Mouse (Mus musculus) brain, adult 2 months (tissue): ENCODE data around the gene Gm17174.
"Not testable (repeated sequence)": the region's sequence is repeated elsewhere in the genome, so short reads cannot be mapped to it uniquely, and the experiment has no call there.

ENCODE experiments used
- DNase-seq: peaks from one replicate; pipeline ENCODE4 v3.0.0; 2011; ENCODE audit warnings: low read depth, low spot score

Gm17174 gene

GRCm38 (mm10) chr14:51592039-51592438, at the start of gene Gm17174:
TSS of gene Gm17174 (minus strand) at chr14:51592139.
- DNase-seq, result not testable (repeated sequence)

GRCm38 (mm10) chr14:51635566-51635965, 43.6 kb upstream of the Gm17174 start, which contains the start of gene Gm4181:
TSS of gene Gm4181 (minus strand) at chr14:51635666.
- DNase-seq, result not testable (repeated sequence)

GRCm38 (mm10) chr14:51632426-51632825, 40.5 kb upstream of the Gm17174 start:
- DNase-seq, result not testable (repeated sequence)

DNA sequence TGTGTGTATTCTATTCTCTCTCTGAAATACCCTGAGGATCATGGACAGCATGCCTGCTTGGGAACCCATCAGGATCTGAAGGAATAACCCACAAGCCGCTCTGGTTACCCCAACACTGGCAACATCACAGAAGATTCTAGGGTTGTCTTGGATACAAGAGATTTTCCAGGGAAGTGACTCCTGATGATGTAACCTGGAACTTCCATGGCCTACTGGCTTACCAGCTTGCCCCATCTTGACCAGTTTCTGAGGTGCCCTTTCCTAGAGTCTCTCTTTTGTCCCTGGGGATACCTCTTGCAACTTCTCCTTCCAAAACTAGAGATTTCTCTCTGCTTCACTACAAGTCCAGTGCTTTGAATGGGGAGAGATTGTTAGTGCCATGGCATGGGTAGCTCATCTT, 19.3 kb upstream of the Gm17174 start, which contains the start of gene Gm17078:
Gm17078 (minus strand) TSS at position 101 of the 400 bp plus-strand sequence.
- DNase-seq, result no peak

- DNase-seq, result not testable (repeated sequence)
Observed at GRCm38 (mm10) chr14:51573963-51574362, 18.0 kb downstream of the Gm17174 start, which contains the start of gene Gm17175. TSS of gene Gm17175 (minus strand) at chr14:51574063.

DNA sequence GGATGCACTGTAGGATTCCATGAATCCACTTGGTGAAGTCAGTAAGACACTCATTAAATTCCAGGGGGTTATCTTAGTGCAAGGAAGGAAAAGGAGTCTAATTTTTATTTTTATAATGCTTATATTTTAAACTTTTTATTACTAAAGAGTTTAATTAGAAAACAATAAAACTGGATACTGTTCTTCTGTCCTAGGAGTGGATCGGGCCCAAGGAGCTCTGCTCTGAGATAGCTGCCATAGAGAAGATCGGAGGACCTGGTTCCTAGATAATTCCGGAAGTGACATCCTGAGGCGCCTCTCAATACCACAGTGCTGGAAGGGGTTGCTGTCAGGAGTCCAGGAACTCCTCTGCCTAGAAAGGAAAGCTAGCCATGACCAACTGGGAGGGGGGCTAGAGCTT, 39.4 kb downstream of the Gm17174 start, which contains the start of gene Gm5622:
Gm5622 (plus strand) TSS at position 301 of the 400 bp plus-strand sequence.
- DNase-seq, result no peak
